Mouse (Mus musculus): ENCODE results near the gene Cebpzos. TPM values are rescaled to one million over a fixed set of nuclear protein-coding genes. Genes with fewer than 3 reads are reported as not detected.

Gene Cebpzos
- polyA plus RNA-seq, 1 experiment from 2014 or later: 100 TPM

GRCm38 (mm10) chr17:78935857-78936256 is 19.6 kb downstream of the Cebpzos start:
- peak overlapping the region; percentile 96 for H3K4me3 ChIP-seq (replicated peaks; ENCODE audit: low read length)
- H3K9ac ChIP-seq (replicated peaks; ENCODE audit: low read depth, low read length): no peak overlapping the region
- H3K4me2 ChIP-seq (ENCODE audit: low read length): peak overlapping the region; percentile 89
- no peak for ATAC-seq
- 85% methylated on average over 2 of the region's 2 CpGs for WGBS
- H3K4me1 ChIP-seq (replicated peaks; ENCODE audit: control insufficient read depth, insufficient read depth, low read length): peaks cover 26% of the 10 kb centered on the region
- H3K27me3 ChIP-seq (replicated peaks; ENCODE audit: control insufficient read depth, insufficient read depth, low read length): no peaks in the 10 kb centered on the region
- H3K9me3 ChIP-seq (ENCODE audit: control insufficient read depth, low read length): no peaks in the 10 kb centered on the region
- no peak overlapping the region for H3K27ac ChIP-seq (ENCODE audit: low read length)
- peaks cover 24% of the 10 kb centered on the region for H3K36me3 ChIP-seq (ENCODE audit: control insufficient read depth, insufficient read depth)

- H3K27me3 ChIP-seq (replicated peaks; ENCODE audit: control insufficient read depth, insufficient read depth, low read length): no peaks in the 10 kb centered on the region
Measured at GRCm38 (mm10) chr17:78936466-78937228, 20.3 kb downstream of the Cebpzos start, which contains the start of the genes Cebpz and Ndufaf7. TSS of gene Cebpz (minus strand) at chr17:78937066. TSS of gene Ndufaf7 (plus strand) at chr17:78937136.

GRCm38 (mm10) chr17:78937229-78937853 is 21.0 kb downstream of the Cebpzos start:
- H3K4me3 ChIP-seq (replicated peaks; ENCODE audit: low read length): peak overlapping the region; percentile 96
- ATAC-seq: peak; percentile 29
- WGBS: 7% methylated on average over 26 of the region's 26 CpGs
- H3K9ac ChIP-seq (replicated peaks; ENCODE audit: low read depth, low read length): peak overlapping the region; percentile 84
- no peaks in the 10 kb centered on the region for H3K27me3 ChIP-seq (replicated peaks; ENCODE audit: control insufficient read depth, insufficient read depth, low read length)
- peaks cover 26% of the 10 kb centered on the region for H3K4me1 ChIP-seq (replicated peaks; ENCODE audit: control insufficient read depth, insufficient read depth, low read length)
- H3K9me3 ChIP-seq (ENCODE audit: control insufficient read depth, low read length): no peaks in the 10 kb centered on the region
- peak overlapping the region; percentile 58 for H3K27ac ChIP-seq (ENCODE audit: low read length)
- peaks cover 19% of the 10 kb centered on the region for H3K36me3 ChIP-seq (ENCODE audit: control insufficient read depth, insufficient read depth)
- H3K4me2 ChIP-seq (ENCODE audit: low read length): peak overlapping the region; percentile 61

More at GRCm38 (mm10) chr17:78936466-78937228, 20.3 kb downstream of the Cebpzos start, which contains the start of the genes Cebpz and Ndufaf7:
- Histone ChIP-seq H3K36me3 (ENCODE audit: control insufficient read depth, insufficient read depth) (peaks cover 17% of the 10 kb centered on the region), H3K4me2 (ENCODE audit: low read length) (peak within 1 kb of the TSS; percentile 89), H3K9me3 (ENCODE audit: control insufficient read depth, low read length) (no peaks in the 10 kb centered on the region), H3K27ac (ENCODE audit: low read length) (peak within 1 kb of the TSS; percentile 58), H3K4me3 (replicated peaks; ENCODE audit: low read length) (peak within 1 kb of the TSS; percentile 96), H3K4me1 (replicated peaks; ENCODE audit: control insufficient read depth, insufficient read depth, low read length) (peaks cover 26% of the 10 kb centered on the region), H3K9ac (replicated peaks; ENCODE audit: low read depth, low read length) (peak within 1 kb of the TSS; percentile 84)
- WGBS: under 1% methylated on average over 45 of the region's 45 CpGs
- ATAC-seq: peak; percentile 100

- H3K4me1 ChIP-seq (replicated peaks; ENCODE audit: control insufficient read depth, insufficient read depth, low read length): peaks cover 13% of the 10 kb centered on the region
- H3K36me3 ChIP-seq (ENCODE audit: control insufficient read depth, insufficient read depth): peaks cover 22% of the 10 kb centered on the region
- no peak overlapping the region for H3K4me2 ChIP-seq (ENCODE audit: low read length)
- H3K9me3 ChIP-seq (ENCODE audit: control insufficient read depth, low read length): no peaks in the 10 kb centered on the region
- no peak overlapping the region for H3K27ac ChIP-seq (ENCODE audit: low read length)
- WGBS: 92% methylated on average over 4 of the region's 4 CpGs
- no peak overlapping the region for H3K4me3 ChIP-seq (replicated peaks; ENCODE audit: low read length)
- no peak overlapping the region for H3K9ac ChIP-seq (replicated peaks; ENCODE audit: low read depth, low read length)
- ATAC-seq: no peak
- H3K27me3 ChIP-seq (replicated peaks; ENCODE audit: control insufficient read depth, insufficient read depth, low read length): no peaks in the 10 kb centered on the region
Measured at GRCm38 (mm10) chr17:78938927-78939326, 22.6 kb downstream of the Cebpzos start.

GRCm38 (mm10) chr17:78942579-78942978 is 26.3 kb downstream of the Cebpzos start:
- WGBS: 75% methylated on average over 11 of the region's 11 CpGs
- no peak overlapping the region for H3K27ac ChIP-seq (ENCODE audit: low read length)
- no peaks in the 10 kb centered on the region for H3K9me3 ChIP-seq (ENCODE audit: control insufficient read depth, low read length)
- H3K4me1 ChIP-seq (replicated peaks; ENCODE audit: control insufficient read depth, insufficient read depth, low read length): peaks cover 3% of the 10 kb centered on the region
- no peak overlapping the region for H3K9ac ChIP-seq (replicated peaks; ENCODE audit: low read depth, low read length)
- H3K4me2 ChIP-seq (ENCODE audit: low read length): no peak overlapping the region
- ATAC-seq: no peak
- H3K27me3 ChIP-seq (replicated peaks; ENCODE audit: control insufficient read depth, insufficient read depth, low read length): no peaks in the 10 kb centered on the region
- H3K36me3 ChIP-seq (ENCODE audit: control insufficient read depth, insufficient read depth): peaks cover 23% of the 10 kb centered on the region
- no peak overlapping the region for H3K4me3 ChIP-seq (replicated peaks; ENCODE audit: low read length)

- WGBS: 97% methylated on average over 5 of the region's 5 CpGs
- H3K9ac ChIP-seq (replicated peaks; ENCODE audit: low read depth, low read length): no peak overlapping the region
- no peak overlapping the region for H3K27ac ChIP-seq (ENCODE audit: low read length)
- H3K4me3 ChIP-seq (replicated peaks; ENCODE audit: low read length): no peak overlapping the region
- no peak for ATAC-seq
- no peaks in the 10 kb centered on the region for H3K4me1 ChIP-seq (replicated peaks; ENCODE audit: control insufficient read depth, insufficient read depth, low read length)
- H3K9me3 ChIP-seq (ENCODE audit: control insufficient read depth, low read length): no peaks in the 10 kb centered on the region
- no peaks in the 10 kb centered on the region for H3K27me3 ChIP-seq (replicated peaks; ENCODE audit: control insufficient read depth, insufficient read depth, low read length)
- peaks cover 37% of the 10 kb centered on the region for H3K36me3 ChIP-seq (ENCODE audit: control insufficient read depth, insufficient read depth)
- H3K4me2 ChIP-seq (ENCODE audit: low read length): no peak overlapping the region
Measured at GRCm38 (mm10) chr17:78951225-78951624, 34.9 kb downstream of the Cebpzos start.

GRCm38 (mm10) chr17:78952070-78952469 is 35.8 kb downstream of the Cebpzos start:
- Histone ChIP-seq H3K4me1 (replicated peaks; ENCODE audit: control insufficient read depth, insufficient read depth, low read length) (no peaks in the 10 kb centered on the region), H3K4me2 (ENCODE audit: low read length) (no peak overlapping the region), H3K36me3 (ENCODE audit: control insufficient read depth, insufficient read depth) (peaks cover 32% of the 10 kb centered on the region)

GRCm38 (mm10) chr17:78953240-78953639 is 36.9 kb downstream of the Cebpzos start:
- Histone ChIP-seq H3K9me3 (ENCODE audit: control insufficient read depth, low read length) (no peaks in the 10 kb centered on the region), H3K27ac (ENCODE audit: low read length) (no peak overlapping the region), H3K9ac (replicated peaks; ENCODE audit: low read depth, low read length) (no peak overlapping the region), H3K4me2 (ENCODE audit: low read length) (no peak overlapping the region), H3K27me3 (replicated peaks; ENCODE audit: control insufficient read depth, insufficient read depth, low read length) (no peaks in the 10 kb centered on the region), H3K36me3 (ENCODE audit: control insufficient read depth, insufficient read depth) (peaks cover 32% of the 10 kb centered on the region), H3K4me3 (replicated peaks; ENCODE audit: low read length) (no peak overlapping the region), H3K4me1 (replicated peaks; ENCODE audit: control insufficient read depth, insufficient read depth, low read length) (no peaks in the 10 kb centered on the region)
- no peak for ATAC-seq
- 89% methylated on average over 8 of the region's 8 CpGs for WGBS

More at GRCm38 (mm10) chr17:78952070-78952469, 35.8 kb downstream of the Cebpzos start:
- ATAC-seq: no peak
- Histone ChIP-seq H3K27ac (ENCODE audit: low read length) (no peak overlapping the region), H3K27me3 (replicated peaks; ENCODE audit: control insufficient read depth, insufficient read depth, low read length) (no peaks in the 10 kb centered on the region), H3K9me3 (ENCODE audit: control insufficient read depth, low read length) (no peaks in the 10 kb centered on the region), H3K9ac (replicated peaks; ENCODE audit: low read depth, low read length) (no peak overlapping the region), H3K4me3 (replicated peaks; ENCODE audit: low read length) (no peak overlapping the region)
- 94% methylated on average over 5 of the region's 5 CpGs for WGBS

- Histone ChIP-seq H3K36me3 (ENCODE audit: control insufficient read depth, insufficient read depth) (peaks cover 19% of the 10 kb centered on the region), H3K9me3 (ENCODE audit: control insufficient read depth, low read length) (no peaks in the 10 kb centered on the region), H3K27ac (ENCODE audit: low read length) (no peak overlapping the region), H3K4me1 (replicated peaks; ENCODE audit: control insufficient read depth, insufficient read depth, low read length) (no peaks in the 10 kb centered on the region), H3K4me3 (replicated peaks; ENCODE audit: low read length) (no peak overlapping the region), H3K9ac (replicated peaks; ENCODE audit: low read depth, low read length) (no peak overlapping the region), H3K27me3 (replicated peaks; ENCODE audit: control insufficient read depth, insufficient read depth, low read length) (no peaks in the 10 kb centered on the region), H3K4me2 (ENCODE audit: low read length) (no peak overlapping the region)
- no peak for ATAC-seq
- 81% methylated on average over 6 of the region's 6 CpGs for WGBS
Measured at GRCm38 (mm10) chr17:78959473-78959872, 43.2 kb downstream of the Cebpzos start.

Measured in forebrain, embryonic 16.5 days (tissue).